Mouse (Mus musculus): ENCODE data around the gene Gm42878. TPM values are rescaled to one million over a fixed set of nuclear protein-coding genes. Genes with fewer than 3 reads are reported as not detected.
A peak's percentile ranks its signal among the peaks of the same experiment; 100 is the strongest.

The Gm42878 gene
- polyA plus RNA-seq, 1 experiment = 0.28 TPM

DNA sequence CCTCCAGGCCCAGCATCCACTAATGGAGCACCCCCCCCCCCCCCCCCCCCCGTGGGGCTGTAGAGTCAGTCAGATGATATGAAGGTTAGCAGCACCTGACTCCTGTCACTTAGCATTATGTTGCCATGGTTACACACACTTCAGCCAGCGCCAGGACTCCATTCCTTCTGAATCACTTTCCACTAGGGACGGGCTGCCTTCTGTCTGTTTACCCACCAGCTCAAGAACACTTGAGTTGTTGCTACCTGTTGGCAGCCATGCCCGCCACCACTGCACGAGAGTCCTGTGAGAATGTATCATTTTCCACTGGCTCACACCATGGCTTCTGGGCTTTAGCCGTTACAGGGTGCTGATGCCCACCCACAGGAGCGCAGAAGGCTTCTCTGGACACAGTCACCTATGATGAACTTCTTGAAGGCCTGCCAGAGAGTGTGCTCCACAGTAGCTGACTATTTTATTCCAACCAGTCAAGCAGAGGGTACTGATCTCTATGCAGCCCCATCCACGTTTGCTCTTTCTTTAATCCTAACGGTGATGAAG, 24.7 kb upstream of the Gm42878 start:
- WGBS = 57% methylated on average over 9 of the region's 9 CpGs
- Histone ChIP-seq H3K4me1 (ENCODE audit: control insufficient read depth, insufficient read depth, low read length) (0 out of 2 replicates have a peak, but pooled peaks cover 4% of the 10 kb centered on the region), H3K4me3 (replicated peaks; ENCODE audit: extremely low read depth, low read depth, low read length) (no peak overlapping the region)
- TF ChIP-seq POLR2A (IDR thresholded peaks at IDR 0.05; ENCODE audit: borderline replicate concordance, extremely low read depth, low read depth, low read length) (no peak), CTCF (IDR thresholded peaks at IDR 0.05; ENCODE audit: insufficient read depth, low read length) (no peak)
- peak; percentile 63 for DNase-seq

DNA sequence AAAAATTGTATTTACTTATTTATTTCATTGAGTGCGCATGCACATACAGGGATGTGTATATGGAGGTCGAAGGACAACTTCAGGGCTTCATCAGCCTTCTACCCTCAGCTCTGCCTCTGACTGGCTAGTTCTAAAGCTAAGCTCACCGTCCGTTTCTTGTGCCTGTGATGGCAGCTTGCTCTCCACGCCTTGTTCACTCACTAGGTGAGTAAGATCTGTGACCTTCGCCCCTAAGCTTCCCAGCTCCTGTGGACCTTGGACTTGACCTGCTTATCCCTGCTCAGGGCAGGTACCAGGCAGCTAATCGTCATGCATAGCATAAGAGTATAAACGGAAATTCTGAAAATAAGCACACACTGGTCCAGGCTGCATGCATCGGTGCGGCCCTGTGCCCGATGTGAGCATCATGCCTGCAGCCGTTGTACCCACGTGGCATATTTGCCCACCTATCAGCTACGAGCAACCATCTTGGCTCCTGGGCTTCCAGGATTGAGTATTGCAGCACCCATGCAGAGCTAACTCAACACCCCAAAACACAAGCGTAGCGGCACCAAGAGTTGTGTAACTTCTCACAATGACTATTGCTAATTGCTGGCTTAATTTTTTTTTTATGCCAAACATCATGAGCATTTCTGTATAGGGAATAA, 20.9 kb upstream of the Gm42878 start:
- Histone ChIP-seq H3K4me1 (ENCODE audit: control insufficient read depth, insufficient read depth, low read length) (peaks cover 4% of the 10 kb centered on the region; the same call in 1 of the 2 replicates), H3K4me3 (replicated peaks; ENCODE audit: extremely low read depth, low read depth, low read length) (no peak overlapping the region)
- no peak for DNase-seq
- 84% methylated on average over 16 of the region's 16 CpGs for WGBS
- TF ChIP-seq CTCF (IDR thresholded peaks at IDR 0.05; ENCODE audit: insufficient read depth, low read length) (no peak), POLR2A (IDR thresholded peaks at IDR 0.05; ENCODE audit: borderline replicate concordance, extremely low read depth, low read depth, low read length) (no peak)

DNA sequence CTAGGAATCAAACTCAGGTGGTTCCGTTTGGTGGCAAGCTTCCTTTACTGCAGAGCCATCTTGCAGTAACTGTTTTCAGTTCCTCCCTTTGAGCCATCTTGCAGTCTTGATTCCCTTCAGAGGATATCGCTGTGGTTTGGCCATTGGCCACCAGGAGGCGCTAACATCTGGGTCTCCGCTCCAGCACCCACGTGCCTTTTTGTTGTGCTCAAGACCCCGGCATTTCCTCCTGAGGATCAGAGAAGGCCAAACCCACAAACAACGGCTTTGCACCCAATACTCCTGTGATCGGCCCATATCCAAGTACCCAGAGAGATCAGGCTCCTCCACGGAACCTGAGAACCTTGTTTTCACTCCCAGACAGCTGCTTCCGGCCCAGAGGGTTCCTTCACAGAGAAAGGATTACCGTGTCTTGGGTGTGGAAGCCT, 19.2 kb upstream of the Gm42878 start:
- TF ChIP-seq CTCF (IDR thresholded peaks at IDR 0.05; ENCODE audit: insufficient read depth, low read length) (peak; percentile 89), POLR2A (IDR thresholded peaks at IDR 0.05; ENCODE audit: borderline replicate concordance, extremely low read depth, low read depth, low read length) (no peak)
- 2% methylated on average over 11 of the region's 11 CpGs for WGBS
- Histone ChIP-seq H3K4me1 (ENCODE audit: control insufficient read depth, insufficient read depth, low read length) (peaks cover 4% of the 10 kb centered on the region; the same call in 1 of the 2 replicates), H3K4me3 (replicated peaks; ENCODE audit: extremely low read depth, low read depth, low read length) (peak overlapping the region; percentile 40)
- peak; percentile 89 for DNase-seq

DNA sequence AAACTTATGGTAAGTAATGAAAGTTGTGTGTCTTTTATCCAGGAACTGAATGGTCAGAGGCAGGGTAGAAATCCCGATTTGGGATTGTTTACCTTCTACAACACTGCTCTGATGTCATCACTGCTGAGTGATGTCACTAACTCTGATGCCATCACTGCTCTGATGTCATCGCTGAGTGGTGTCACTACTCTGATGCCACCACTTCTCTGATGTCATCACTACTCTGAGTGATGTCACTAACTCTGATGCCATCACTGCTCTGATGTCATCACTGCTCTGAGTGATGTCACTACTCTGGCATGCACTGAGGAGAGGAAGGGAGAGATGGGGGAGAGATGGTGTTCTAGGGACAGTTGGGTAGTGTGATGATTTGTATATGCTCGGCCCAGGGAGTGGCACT, 17.2 kb upstream of the Gm42878 start:
- Histone ChIP-seq H3K4me1 (ENCODE audit: control insufficient read depth, insufficient read depth, low read length) (peaks cover 4% of the 10 kb centered on the region; the same call in 1 of the 2 replicates), H3K4me3 (replicated peaks; ENCODE audit: extremely low read depth, low read depth, low read length) (no peak overlapping the region)
- TF ChIP-seq POLR2A (IDR thresholded peaks at IDR 0.05; ENCODE audit: borderline replicate concordance, extremely low read depth, low read depth, low read length) (no peak), CTCF (IDR thresholded peaks at IDR 0.05; ENCODE audit: insufficient read depth, low read length) (no peak)
- 79% methylated on average over 3 of the region's 3 CpGs for WGBS
- DNase-seq = no peak

DNA sequence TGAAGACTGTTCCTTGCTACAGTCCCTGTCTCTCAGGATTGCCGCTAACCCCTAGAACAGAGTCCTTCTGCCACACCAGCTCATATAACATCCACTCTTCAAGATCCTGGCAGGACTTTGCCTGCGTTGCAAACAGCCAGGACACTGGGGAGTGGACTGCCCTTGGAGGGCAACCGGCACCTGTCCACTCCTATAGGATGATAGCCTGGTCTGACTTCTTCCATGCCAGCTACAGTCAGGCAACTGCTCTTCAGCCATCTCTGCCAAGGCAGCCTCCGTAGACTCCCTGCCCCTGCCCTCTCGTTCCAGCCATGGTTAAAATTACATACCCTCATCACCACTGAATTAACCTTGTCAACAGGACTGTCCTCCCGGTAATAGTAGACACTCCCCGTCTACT, 3.9 kb upstream of the Gm42878 start:
- no peak for DNase-seq
- Histone ChIP-seq H3K4me1 (ENCODE audit: control insufficient read depth, insufficient read depth, low read length) (peaks cover 3% of the 10 kb centered on the region; the same call in 1 of the 2 replicates), H3K4me3 (replicated peaks; ENCODE audit: extremely low read depth, low read depth, low read length) (no peak overlapping the region)
- WGBS = 78% methylated on average over 7 of the region's 7 CpGs
- TF ChIP-seq CTCF (IDR thresholded peaks at IDR 0.05; ENCODE audit: insufficient read depth, low read length) = no peak
- TF ChIP-seq POLR2A (IDR thresholded peaks at IDR 0.05; ENCODE audit: borderline replicate concordance, extremely low read depth, low read depth, low read length) = no peak

DNA sequence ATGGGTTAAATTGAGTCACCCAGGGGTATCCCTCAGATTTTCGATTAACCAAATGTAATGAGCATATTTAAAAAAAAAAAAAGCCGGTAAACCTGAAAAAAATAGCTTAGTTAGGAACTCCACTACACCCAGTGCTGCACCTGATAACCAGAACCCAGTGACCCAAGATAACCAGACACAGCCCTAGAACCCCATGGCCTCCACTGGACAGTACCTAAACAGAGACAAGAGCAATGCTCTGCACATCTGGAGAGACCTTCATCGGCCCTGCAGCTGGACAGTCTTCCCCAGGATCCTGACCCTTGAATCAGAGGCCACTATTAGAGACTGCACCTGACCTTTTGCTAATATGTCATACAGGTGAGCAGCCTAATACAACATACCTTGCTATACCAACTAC, 1.8 kb upstream of the Gm42878 start:
- DNase-seq = no peak
- TF ChIP-seq CTCF (IDR thresholded peaks at IDR 0.05; ENCODE audit: insufficient read depth, low read length) = no peak
- TF ChIP-seq POLR2A (IDR thresholded peaks at IDR 0.05; ENCODE audit: borderline replicate concordance, extremely low read depth, low read depth, low read length) = no peak
- no peak overlapping the region for H3K4me3 ChIP-seq (replicated peaks; ENCODE audit: extremely low read depth, low read depth, low read length)
- 85% methylated on average over 3 of the region's 3 CpGs for WGBS
- H3K4me1 ChIP-seq (ENCODE audit: control insufficient read depth, insufficient read depth, low read length) = peaks cover 9% of the 10 kb centered on the region; the same call in 1 of the 2 replicates

DNA sequence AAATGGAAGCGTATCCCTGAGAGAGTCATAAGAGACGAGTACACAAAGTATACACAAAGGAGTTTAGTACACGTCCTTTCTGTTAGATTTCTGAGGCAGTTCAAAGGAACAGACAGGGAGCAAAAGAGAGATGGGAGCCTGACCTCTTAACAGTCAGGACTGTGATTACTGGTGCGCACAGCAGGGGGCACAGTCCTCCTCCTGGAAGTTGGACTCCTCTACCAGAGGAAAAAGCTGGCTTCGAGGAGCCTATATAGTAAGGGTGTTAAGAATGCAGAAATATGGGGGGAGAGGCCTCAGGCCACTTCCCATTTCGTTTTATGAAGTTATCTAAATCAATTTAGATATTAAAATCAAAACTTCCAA, 1.2 kb upstream of the Gm42878 start:
- Histone ChIP-seq H3K4me3 (replicated peaks; ENCODE audit: extremely low read depth, low read depth, low read length) (no peak overlapping the region), H3K4me1 (ENCODE audit: control insufficient read depth, insufficient read depth, low read length) (peaks cover 10% of the 10 kb centered on the region; the same call in 1 of the 2 replicates)
- WGBS = 11% methylated on average over 6 of the region's 6 CpGs
- DNase-seq = no peak
- TF ChIP-seq POLR2A (IDR thresholded peaks at IDR 0.05; ENCODE audit: borderline replicate concordance, extremely low read depth, low read depth, low read length) (no peak), CTCF (IDR thresholded peaks at IDR 0.05; ENCODE audit: insufficient read depth, low read length) (peak; percentile 70)

DNA sequence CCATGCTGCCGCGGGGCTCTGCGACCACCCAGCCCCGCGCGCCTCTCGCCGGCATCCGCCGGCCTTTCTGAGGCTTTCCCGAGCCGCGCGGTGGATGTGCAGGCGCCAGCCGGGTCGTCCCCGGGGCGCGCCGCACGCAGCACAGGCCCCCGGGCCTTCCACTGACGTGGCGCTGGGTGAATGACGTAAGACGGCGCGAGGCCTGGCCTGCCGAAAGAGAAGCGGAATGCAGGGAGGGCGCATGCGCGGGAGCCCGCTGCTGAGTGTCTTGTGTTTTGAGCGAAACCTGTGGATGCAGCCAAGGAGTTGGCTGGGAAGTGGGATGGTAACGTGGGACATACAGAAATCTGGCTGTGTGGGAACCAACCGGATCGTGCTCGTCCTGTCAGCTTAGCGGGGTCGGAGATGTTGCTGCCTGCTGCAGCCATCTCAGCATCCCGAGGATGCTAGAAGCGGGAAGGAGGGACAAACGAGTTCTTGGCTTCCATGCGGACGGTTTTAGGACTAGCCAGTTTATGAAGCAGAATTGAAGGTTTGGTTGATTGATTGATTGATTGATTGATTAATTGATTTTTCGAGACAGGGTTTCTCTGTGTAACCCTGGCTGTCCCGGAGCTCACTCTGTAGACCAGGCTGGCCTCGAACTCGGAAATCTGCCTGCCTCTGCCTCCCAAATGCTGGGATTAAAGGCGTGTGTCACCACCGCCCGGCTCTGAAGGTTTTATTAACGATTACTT, 679 bp upstream of the Gm42878 start, which contains the start of gene Mapkapk5:
Gene Mapkapk5, minus strand, starts transcription at position 113 of the 737 bp plus-strand sequence.
- DNase-seq = peak; percentile 98
- H3K4me1 ChIP-seq (ENCODE audit: control insufficient read depth, insufficient read depth, low read length) = peaks cover 10% of the 10 kb centered on the region; the same call in 1 of the 2 replicates
- peak within 1 kb of the TSS; percentile 79 for H3K4me3 ChIP-seq (replicated peaks; ENCODE audit: extremely low read depth, low read depth, low read length)
- peak; percentile 70; the same call in 1 of the 2 replicates for TF ChIP-seq POLR2A (IDR thresholded peaks at IDR 0.05; ENCODE audit: borderline replicate concordance, extremely low read depth, low read depth, low read length)
- no peak for TF ChIP-seq CTCF (IDR thresholded peaks at IDR 0.05; ENCODE audit: insufficient read depth, low read length)
- 1% methylated on average over 45 of the region's 55 CpGs for WGBS

DNA sequence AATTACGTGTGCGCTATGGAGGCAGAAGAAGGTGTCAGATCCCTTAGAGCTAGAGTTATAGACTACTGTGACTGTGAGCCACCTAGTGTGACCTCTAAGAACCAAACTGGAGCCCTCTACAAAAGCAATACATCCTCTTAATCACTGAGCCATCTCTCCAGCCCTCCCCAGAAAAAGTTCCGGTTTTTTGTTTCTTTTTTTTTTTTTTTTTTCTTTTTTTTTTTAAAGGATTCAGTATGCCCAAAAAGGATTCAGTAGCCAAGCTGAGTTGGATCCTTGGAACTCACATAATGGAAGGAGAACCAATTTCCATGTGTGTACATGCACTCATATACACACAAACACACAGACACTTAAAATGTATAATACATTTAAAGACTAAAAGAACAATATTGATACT, 1.9 kb downstream of the Gm42878 start:
- no peak for TF ChIP-seq POLR2A (IDR thresholded peaks at IDR 0.05; ENCODE audit: borderline replicate concordance, extremely low read depth, low read depth, low read length)
- no peak for TF ChIP-seq CTCF (IDR thresholded peaks at IDR 0.05; ENCODE audit: insufficient read depth, low read length)
- no peak for DNase-seq
- WGBS = 71% methylated on average over 3 of the region's 3 CpGs
- H3K4me3 ChIP-seq (replicated peaks; ENCODE audit: extremely low read depth, low read depth, low read length) = no peak overlapping the region
- peaks cover 10% of the 10 kb centered on the region; the same call in 1 of the 2 replicates for H3K4me1 ChIP-seq (ENCODE audit: control insufficient read depth, insufficient read depth, low read length)

Measured in lung, adult 2 months (tissue).